Mouse (Mus musculus) kidney, adult 2 months (tissue): ENCODE data around the gene Tpst1.
"Not testable (repeated sequence)": the region's sequence is repeated elsewhere in the genome, so short reads cannot be mapped to it uniquely, and the experiment has no call there.

ENCODE experiments used
- CTCF ChIP-seq: fragments of 200-500 bp; conservative IDR thresholded peaks from 2 replicates; pipeline ENCODE4 v1.5.1; 2011; ENCODE audit warnings: low read depth, mild to moderate bottlenecking, control low read depth, low read length, moderate library complexity, mixed read lengths; ENCODE audit not compliant: insufficient read depth, insufficient read length
- POLR2A ChIP-seq: fragments of 200-500 bp; IDR thresholded peaks from one replicate; pipeline ENCODE4 v1.6.1; 2011; ENCODE audit warnings: low read depth, low read length, control low read depth

DNA sequence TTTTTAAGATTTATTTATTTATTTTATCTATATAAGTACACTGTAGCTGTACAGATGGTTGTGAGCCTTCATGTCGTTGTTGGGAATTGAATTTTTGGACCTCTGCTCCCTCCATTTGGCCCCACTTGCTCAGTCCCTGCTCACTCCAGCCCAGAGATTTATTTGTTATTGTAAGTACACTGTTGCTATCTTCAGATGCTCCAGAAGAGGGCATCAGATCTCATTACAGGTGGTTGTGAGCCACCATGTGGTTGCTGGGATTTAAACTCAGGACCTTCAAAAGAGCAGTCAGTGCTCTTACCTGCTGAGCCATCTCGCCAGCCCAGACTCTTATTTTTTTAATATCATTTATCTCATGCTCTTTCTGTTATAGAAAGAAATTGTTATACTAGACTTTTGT lies 36.8 kb upstream of the Tpst1 start:
- peak; percentile 20; the same call in 1 of the 2 replicates for TF ChIP-seq CTCF
- not testable (repeated sequence) for TF ChIP-seq POLR2A
